Mouse (Mus musculus) lung, embryonic 15.5 days (tissue): ENCODE results near the gene Dcakd. TPM values are rescaled to one million over a fixed set of nuclear protein-coding genes. Genes with fewer than 3 reads are reported as not detected.

Experiments used
- ATAC-seq: fragments of 200-750 bp; cut with Nextera tagmentation; 2 replicates; pipeline ENCODE4 v1.8.0; 2017; ENCODE audit warnings: moderate number of reproducible peaks, borderline replicate concordance; ENCODE audit not compliant: low FRiP score, low TSS enrichment; ENCODE audit errors: extremely low read depth
- H3K27ac ChIP-seq: fragments of 300-500 bp; sonication (generic); 2 replicates; pipeline ENCODE4 v1.5.1; 2015; ENCODE audit warnings: moderate library complexity, mild to moderate bottlenecking, inconsistent platforms
- H3K27me3 ChIP-seq: fragments of 300-500 bp; sonication (generic); 2 replicates; pipeline ENCODE4 v1.6.1; 2015; ENCODE audit warnings: inconsistent platforms
- H3K36me3 ChIP-seq: fragments of 300-500 bp; sonication (generic); 2 replicates; pipeline ENCODE4 v1.6.1; 2015; ENCODE audit warnings: inconsistent platforms
- H3K4me1 ChIP-seq: fragments of 300-500 bp; sonication (generic); 2 replicates; pipeline ENCODE4 v1.6.1; 2015; ENCODE audit warnings: inconsistent platforms
- H3K4me2 ChIP-seq: fragments of 300-500 bp; sonication (generic); 2 replicates; pipeline ENCODE4 v1.6.1; 2015; ENCODE audit warnings: inconsistent platforms, mild to moderate bottlenecking, moderate library complexity
- H3K4me3 ChIP-seq: fragments of 300-500 bp; sonication (generic); 2 replicates; pipeline ENCODE4 v1.5.1; 2015; ENCODE audit warnings: mild to moderate bottlenecking, inconsistent platforms
- H3K9ac ChIP-seq: fragments of 300-500 bp; sonication (generic); 2 replicates; pipeline ENCODE4 v1.6.1; 2015; ENCODE audit warnings: inconsistent platforms
- H3K9me3 ChIP-seq: fragments of 300-500 bp; sonication (generic); 2 replicates; pipeline ENCODE4 v1.6.1; 2016; ENCODE audit warnings: inconsistent platforms
- WGBS: fragments of 180-500 bp; shearing (Covaris S2); methylation state at CpG from one replicate; pipeline ENCODE4 v1.1.7; 2015; 5-methylcytosine and 5-hydroxymethylcytosine counted together
- polyA plus RNA-seq: library from polyadenylated mRNA; unstranded; fragments of >200 nt; fragmentation: Nextera tagmentation; extraction: Ambion mirVana; gene quantifications from 2 replicates; pipeline ENCODE4 v1.2.1, GENCODE M21; 2015

Gene Dcakd
- polyA plus RNA-seq, 1 experiment from 2014 or later, result 147 TPM

- ATAC-seq, result no peak
- no peak overlapping the region for H3K27ac ChIP-seq
- H3K27me3 ChIP-seq, result no peaks in the 10 kb centered on the region
- H3K36me3 ChIP-seq, result peaks cover 44% of the 10 kb centered on the region; the same call in 1 of the 2 replicates
- no peak overlapping the region for H3K4me2 ChIP-seq
- H3K9ac ChIP-seq, result no peak overlapping the region
- no peaks in the 10 kb centered on the region for H3K9me3 ChIP-seq
- H3K4me3 ChIP-seq, result no peak overlapping the region
- whole genome bisulfite sequencing, result 70% methylated on average over 5 of the region's 5 CpGs
- peaks cover 44% of the 10 kb centered on the region for H3K4me1 ChIP-seq
Measured at GRCm38 (mm10) chr11:103001063-103001462, 27.1 kb downstream of the Dcakd start.

- Histone ChIP-seq H3K9me3 (no peaks in the 10 kb centered on the region), H3K36me3 (peaks cover 54% of the 10 kb centered on the region), H3K4me1 (peaks cover 40% of the 10 kb centered on the region), H3K4me3 (no peak overlapping the region), H3K9ac (peak overlapping the region; percentile 19; the same call in 1 of the 2 replicates), H3K27me3 (no peaks in the 10 kb centered on the region), H3K27ac (no peak overlapping the region), H3K4me2 (no peak overlapping the region)
- WGBS, result 83% methylated on average over 16 of the region's 16 CpGs
- ATAC-seq, result no peak
Measured at GRCm38 (mm10) chr11:103000111-103000510, 28.0 kb downstream of the Dcakd start.

GRCm38 (mm10) chr11:102999317-102999970 lies 28.7 kb downstream of the Dcakd start:
- no peak overlapping the region for H3K4me2 ChIP-seq
- no peak overlapping the region for H3K9ac ChIP-seq
- peaks cover 56% of the 10 kb centered on the region for H3K36me3 ChIP-seq
- peaks cover 36% of the 10 kb centered on the region for H3K4me1 ChIP-seq
- peak overlapping the region; percentile 33; the same call in 1 of the 2 replicates for H3K27ac ChIP-seq
- 0 out of 2 replicates have a peak, but pooled peaks have one; percentile 8 for ATAC-seq
- no peaks in the 10 kb centered on the region for H3K27me3 ChIP-seq
- H3K9me3 ChIP-seq, result no peaks in the 10 kb centered on the region
- H3K4me3 ChIP-seq, result no peak overlapping the region
- 60% methylated on average over 14 of the region's 14 CpGs for WGBS

- no peak overlapping the region for H3K9ac ChIP-seq
- H3K27me3 ChIP-seq, result no peaks in the 10 kb centered on the region
- 34% methylated on average over 14 of the region's 14 CpGs for WGBS
- ATAC-seq, result 0 out of 2 replicates have a peak, but pooled peaks have one; percentile 13
- H3K4me2 ChIP-seq, result no peak overlapping the region
- peaks cover 61% of the 10 kb centered on the region for H3K36me3 ChIP-seq
- H3K9me3 ChIP-seq, result no peaks in the 10 kb centered on the region
- peaks cover 33% of the 10 kb centered on the region for H3K4me1 ChIP-seq
- H3K4me3 ChIP-seq, result no peak overlapping the region
- peak overlapping the region; percentile 33; the same call in 1 of the 2 replicates for H3K27ac ChIP-seq
Measured at GRCm38 (mm10) chr11:102998577-102999316, 29.4 kb downstream of the Dcakd start.

- 64% methylated on average over 7 of the region's 7 CpGs for WGBS
- Histone ChIP-seq H3K27me3 (no peaks in the 10 kb centered on the region), H3K4me1 (peaks cover 28% of the 10 kb centered on the region), H3K4me3 (no peak overlapping the region), H3K9me3 (no peaks in the 10 kb centered on the region), H3K27ac (no peak overlapping the region), H3K4me2 (no peak overlapping the region), H3K9ac (no peak overlapping the region), H3K36me3 (peaks cover 63% of the 10 kb centered on the region)
- ATAC-seq, result no peak
Measured at GRCm38 (mm10) chr11:102998254-102998576, 29.9 kb downstream of the Dcakd start.

- H3K4me3 ChIP-seq, result no peak overlapping the region
- no peak overlapping the region for H3K9ac ChIP-seq
- no peak overlapping the region for H3K27ac ChIP-seq
- H3K4me1 ChIP-seq, result peaks cover 26% of the 10 kb centered on the region
- H3K9me3 ChIP-seq, result no peaks in the 10 kb centered on the region
- 95% methylated on average over 12 of the region's 12 CpGs for WGBS
- H3K4me2 ChIP-seq, result no peak overlapping the region
- ATAC-seq, result no peak
- H3K27me3 ChIP-seq, result peaks cover 4% of the 10 kb centered on the region; the same call in 1 of the 2 replicates
- peaks cover 63% of the 10 kb centered on the region for H3K36me3 ChIP-seq
Measured at GRCm38 (mm10) chr11:102996991-102997770, 31.0 kb downstream of the Dcakd start.

- Histone ChIP-seq H3K4me3 (no peak overlapping the region), H3K27me3 (peaks cover 9% of the 10 kb centered on the region; the same call in 1 of the 2 replicates), H3K4me2 (no peak overlapping the region), H3K9ac (no peak overlapping the region), H3K27ac (no peak overlapping the region), H3K4me1 (peaks cover 34% of the 10 kb centered on the region), H3K36me3 (peaks cover 63% of the 10 kb centered on the region), H3K9me3 (no peaks in the 10 kb centered on the region)
- ATAC-seq, result no peak
- WGBS, result 82% methylated on average over 7 of the region's 7 CpGs
Measured at GRCm38 (mm10) chr11:102996385-102996784, 31.7 kb downstream of the Dcakd start.

GRCm38 (mm10) chr11:102994952-102995351 lies 33.2 kb downstream of the Dcakd start:
- Histone ChIP-seq H3K27ac (no peak overlapping the region), H3K9ac (no peak overlapping the region), H3K9me3 (no peaks in the 10 kb centered on the region), H3K27me3 (peaks cover 15% of the 10 kb centered on the region; the same call in 1 of the 2 replicates), H3K4me1 (peaks cover 39% of the 10 kb centered on the region), H3K4me2 (no peak overlapping the region), H3K36me3 (peaks cover 59% of the 10 kb centered on the region), H3K4me3 (no peak overlapping the region)
- 91% methylated on average over 18 of the region's 18 CpGs for WGBS
- ATAC-seq, result no peak

GRCm38 (mm10) chr11:102993420-102994029 lies 34.6 kb downstream of the Dcakd start:
- H3K4me2 ChIP-seq, result no peak overlapping the region
- 54% methylated on average over 17 of the region's 17 CpGs for WGBS
- ATAC-seq, result no peak

GRCm38 (mm10) chr11:102992940-102993339 lies 35.2 kb downstream of the Dcakd start:
- H3K9me3 ChIP-seq, result no peaks in the 10 kb centered on the region
- H3K4me2 ChIP-seq, result no peak overlapping the region
- peaks cover 35% of the 10 kb centered on the region for H3K27me3 ChIP-seq
- H3K4me3 ChIP-seq, result no peak overlapping the region
- ATAC-seq, result no peak
- 8% methylated on average over 5 of the region's 5 CpGs for WGBS
- H3K36me3 ChIP-seq, result peaks cover 41% of the 10 kb centered on the region
- H3K4me1 ChIP-seq, result peaks cover 24% of the 10 kb centered on the region
- no peak overlapping the region for H3K27ac ChIP-seq
- no peak overlapping the region for H3K9ac ChIP-seq

More at GRCm38 (mm10) chr11:102993420-102994029, 34.6 kb downstream of the Dcakd start:
- no peak overlapping the region for H3K9ac ChIP-seq
- H3K27ac ChIP-seq, result no peak overlapping the region
- H3K4me1 ChIP-seq, result peaks cover 29% of the 10 kb centered on the region
- no peak overlapping the region for H3K4me3 ChIP-seq
- H3K27me3 ChIP-seq, result peaks cover 29% of the 10 kb centered on the region
- H3K36me3 ChIP-seq, result peaks cover 46% of the 10 kb centered on the region
- H3K9me3 ChIP-seq, result no peaks in the 10 kb centered on the region

GRCm38 (mm10) chr11:102991681-102992080 lies 36.5 kb downstream of the Dcakd start:
- WGBS, result 0% methylated on average over 16 of the region's 16 CpGs
- H3K4me1 ChIP-seq, result peaks cover 24% of the 10 kb centered on the region
- H3K27ac ChIP-seq, result peak overlapping the region; percentile 45; the same call in 1 of the 2 replicates
- H3K36me3 ChIP-seq, result peaks cover 30% of the 10 kb centered on the region
- H3K9ac ChIP-seq, result peak overlapping the region; percentile 4; the same call in 1 of the 2 replicates
- peaks cover 36% of the 10 kb centered on the region for H3K27me3 ChIP-seq
- peak overlapping the region; percentile 51 for H3K4me2 ChIP-seq
- peak; percentile 46; the same call in 1 of the 2 replicates for ATAC-seq
- no peaks in the 10 kb centered on the region for H3K9me3 ChIP-seq
- peak overlapping the region; percentile 12; the same call in 1 of the 2 replicates for H3K4me3 ChIP-seq
